Mouse (Mus musculus) CD4-positive, CD25-positive, alpha-beta regulatory T cell (primary cell): ENCODE data around the gene 2610318N02Rik. TPM values are rescaled to one million over a fixed set of nuclear protein-coding genes. Genes with fewer than 3 reads are reported as not detected.

Experiments
- polyA plus RNA-seq: library from polyadenylated mRNA; unstranded; fragments of 100-300 nt; shearing (Covaris generic); gene quantifications from one replicate; pipeline ENCODE4 v1.2.1, GENCODE M21; 2017

2610318N02Rik gene
- 3.0 TPM for polyA plus RNA-seq

GRCm38 (mm10) chr16:17124871-17125520 lies at the start of gene 2610318N02Rik:
TSS of gene 2610318N02Rik (minus strand) at chr16:17125167.

GRCm38 (mm10) chr16:17146772-17147235 lies 21.8 kb upstream of the 2610318N02Rik start, which contains the start of gene Ccdc116:
TSS of gene Ccdc116 (minus strand) at chr16:17147229.

GRCm38 (mm10) chr16:17144339-17144738 lies 19.4 kb upstream of the 2610318N02Rik start, which contains the start of gene Ydjc:
TSS of gene Ydjc (plus strand) at chr16:17144621.

GRCm38 (mm10) chr16:17132089-17132905 lies 7.3 kb upstream of the 2610318N02Rik start, which contains the start of gene Sdf2l1:
TSS of gene Sdf2l1 (minus strand) at chr16:17132383.

GRCm38 (mm10) chr16:17110771-17111743 lies 13.9 kb downstream of the 2610318N02Rik start, which contains the start of gene Ppil2:
TSS of gene Ppil2 (minus strand) at chr16:17111257.

GRCm38 (mm10) chr16:17069511-17070443 lies 55.2 kb downstream of the 2610318N02Rik start, which contains the start of gene Ypel1:
TSS of gene Ypel1 (plus strand) at chr16:17069696.

Other genes starting within 250 kb of the 2610318N02Rik start
- 22.9 TPM for gene Ppm1f, start 228.7 kb downstream of the 2610318N02Rik start, polyA plus RNA-seq
- 194 TPM for gene Mapk1, start 141.8 kb downstream of the 2610318N02Rik start, polyA plus RNA-seq
- gene Ypel1, start 55.5 kb downstream of the 2610318N02Rik start, polyA plus RNA-seq, result 3.6 TPM
- 247 TPM for gene Ppil2, start 13.9 kb downstream of the 2610318N02Rik start, polyA plus RNA-seq
- gene Sdf2l1, start 7.2 kb upstream of the 2610318N02Rik start, polyA plus RNA-seq, result 34.7 TPM
- 19.4 TPM for gene Ydjc, start 19.5 kb upstream of the 2610318N02Rik start, polyA plus RNA-seq
- gene Ccdc116, start 22.1 kb upstream of the 2610318N02Rik start, polyA plus RNA-seq, result 2.0 TPM
- gene Ube2l3, start 77.5 kb upstream of the 2610318N02Rik start, polyA plus RNA-seq, result 289 TPM
- gene Rimbp3, start 83.4 kb upstream of the 2610318N02Rik start, polyA plus RNA-seq, result not detected
- gene Hic2, start 108.4 kb upstream of the 2610318N02Rik start, polyA plus RNA-seq, result 2.4 TPM
- 145 TPM for gene Tmem191c, start 150.9 kb upstream of the 2610318N02Rik start, polyA plus RNA-seq
- gene Serpind1, start 206.2 kb upstream of the 2610318N02Rik start, polyA plus RNA-seq, result 0.29 TPM